Mouse (Mus musculus) hindbrain, postnatal 0 days (tissue): ENCODE data around the gene Rfx4. TPM values are rescaled to one million over a fixed set of nuclear protein-coding genes. Genes with fewer than 3 reads are reported as not detected.
A peak's percentile ranks its signal among the peaks of the same experiment; 100 is the strongest.

ENCODE experiments used
- ATAC-seq: fragments of 200-750 bp; cut with Nextera tagmentation; 2 replicates; pipeline ENCODE4 v1.8.0; 2017; ENCODE audit warnings: mild to moderate bottlenecking, moderate TSS enrichment, moderate library complexity
- DNase-seq: peaks from one replicate; pipeline ENCODE4 v3.0.0-alpha.2; 2015; ENCODE audit warnings: low spot score
- H3K27ac ChIP-seq: fragments of 300-500 bp; sonication (generic); 2 replicates; pipeline ENCODE4 v1.5.1; 2014; ENCODE audit warnings: mild to moderate bottlenecking
- H3K27me3 ChIP-seq: fragments of 300-500 bp; sonication (generic); 2 replicates; pipeline ENCODE4 v1.6.1; 2014; ENCODE audit warnings: low read length, mixed read lengths; ENCODE audit not compliant: insufficient read depth
- H3K36me3 ChIP-seq: fragments of 300-500 bp; sonication (generic); 2 replicates; pipeline ENCODE4 v1.6.1; 2014; ENCODE audit warnings: low read length, mixed read lengths; ENCODE audit not compliant: insufficient read depth
- H3K4me1 ChIP-seq: fragments of 300-500 bp; sonication (generic); 2 replicates; pipeline ENCODE4 v1.6.1; 2014; ENCODE audit warnings: antibody characterized with exemption, low read length, mixed read lengths; ENCODE audit not compliant: insufficient read depth
- H3K4me2 ChIP-seq: fragments of 300-500 bp; sonication (generic); 2 replicates; pipeline ENCODE4 v1.6.1; 2014; ENCODE audit warnings: low read depth, mild to moderate bottlenecking, low read length, moderate library complexity, mixed read lengths
- H3K4me3 ChIP-seq: fragments of 300-500 bp; sonication (generic); 2 replicates; pipeline ENCODE4 v1.5.1; 2014; ENCODE audit warnings: low read length
- H3K9ac ChIP-seq: fragments of 300-500 bp; sonication (generic); replicated peaks from 2 replicates; pipeline ENCODE4 v1.6.1; 2014; ENCODE audit warnings: mild to moderate bottlenecking, low read length, moderate library complexity, mixed read lengths
- H3K9me3 ChIP-seq: fragments of 300-500 bp; sonication (generic); 2 replicates; pipeline ENCODE4 v1.6.1; 2016; ENCODE audit warnings: low read length, mixed read lengths
- CTCF ChIP-seq: IDR thresholded peaks from 2 replicates; pipeline ENCODE4 v1.5.1; 2016; ENCODE audit warnings: antibody characterized with exemption, control low read depth, low read depth
- WGBS: fragments of 180-500 bp; shearing (Covaris S2); extraction: QIAGEN DNeasy Blood & Tissue Kit; methylation state at CpG from one replicate; pipeline ENCODE4 v1.1.7; 2014; 5-methylcytosine and 5-hydroxymethylcytosine counted together
- polyA plus RNA-seq: library from polyadenylated mRNA; unstranded; fragments of >200 nt; fragmentation: Nextera tagmentation; extraction: Ambion mirVana; gene quantifications from 2 replicates; pipeline ENCODE4 v1.2.1, GENCODE M21; 2015
- total RNA-seq: library from RNA; depleted of rRNA; stranded (reverse); fragments of >200 nt; gene quantifications from 2 replicates; pipeline ENCODE4 v1.2.3, GENCODE M21; 2014

The Rfx4 gene
- total and polyA plus RNA-seq, 2 experiments from 2014 or later: 16.1 to 16.7 TPM

DNA sequence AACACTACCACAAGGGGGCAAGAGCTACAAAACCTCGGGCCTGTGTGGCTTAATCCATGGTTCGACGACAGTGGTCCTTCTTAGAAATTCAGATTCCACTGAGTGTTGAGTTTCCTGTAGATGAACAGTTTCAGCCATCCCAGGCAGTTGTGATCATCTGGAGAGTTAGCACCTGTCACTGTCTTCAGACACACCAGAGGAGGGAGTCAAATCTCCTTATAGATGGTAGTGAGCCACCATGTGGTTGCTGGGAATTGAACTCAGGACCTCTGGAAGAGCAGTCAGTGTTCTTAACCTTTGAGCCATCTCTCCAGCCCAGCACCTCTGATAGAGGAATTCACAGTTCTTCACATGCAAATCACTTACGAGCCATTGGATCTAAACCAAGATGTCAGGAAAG is 28.1 kb upstream of the Rfx4 start:
- no peak for TF ChIP-seq CTCF
- no peak for DNase-seq
- 87% methylated on average over 4 of the region's 4 CpGs for WGBS
- no peak overlapping the region for H3K9ac ChIP-seq
- no peak overlapping the region for H3K4me3 ChIP-seq
- H3K4me1 ChIP-seq: no peaks in the 10 kb centered on the region
- H3K9me3 ChIP-seq: no peaks in the 10 kb centered on the region
- H3K4me2 ChIP-seq: no peak overlapping the region
- no peak for ATAC-seq
- H3K27me3 ChIP-seq: no peaks in the 10 kb centered on the region
- H3K27ac ChIP-seq: no peak overlapping the region
- no peaks in the 10 kb centered on the region for H3K36me3 ChIP-seq

DNA sequence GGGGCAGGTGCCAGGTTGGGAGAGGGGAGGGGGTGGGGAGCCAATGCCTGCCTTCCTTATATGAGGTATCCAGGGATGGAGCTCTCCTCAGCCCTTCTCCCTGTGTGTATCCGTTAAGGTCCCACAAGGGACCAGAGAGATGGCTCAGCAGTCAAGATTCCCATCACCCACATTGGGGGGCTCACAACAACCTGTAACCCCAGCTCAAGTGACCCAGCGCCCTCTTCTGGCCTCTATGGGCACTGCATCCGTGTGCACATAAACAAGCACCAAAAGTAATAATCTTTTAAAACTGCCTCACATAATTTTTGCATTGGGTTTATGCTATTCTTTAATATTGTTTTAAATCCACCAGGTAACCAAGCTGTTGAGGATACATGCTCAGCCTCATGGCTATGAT is 25.8 kb upstream of the Rfx4 start:
- H3K4me1 ChIP-seq: no peaks in the 10 kb centered on the region
- WGBS: 87% methylated on average over 3 of the region's 3 CpGs
- H3K4me2 ChIP-seq: no peak overlapping the region
- no peaks in the 10 kb centered on the region for H3K27me3 ChIP-seq
- no peak for ATAC-seq
- no peak overlapping the region for H3K4me3 ChIP-seq
- H3K9me3 ChIP-seq: no peaks in the 10 kb centered on the region
- TF ChIP-seq CTCF: peak; percentile 44
- no peak for DNase-seq
- no peak overlapping the region for H3K27ac ChIP-seq
- H3K9ac ChIP-seq: no peak overlapping the region
- no peaks in the 10 kb centered on the region for H3K36me3 ChIP-seq

- Histone ChIP-seq H3K4me2 (no peak overlapping the region), H3K9ac (no peak overlapping the region), H3K36me3 (no peaks in the 10 kb centered on the region), H3K27ac (no peak overlapping the region), H3K9me3 (no peaks in the 10 kb centered on the region), H3K4me3 (no peak overlapping the region), H3K4me1 (no peaks in the 10 kb centered on the region), H3K27me3 (no peaks in the 10 kb centered on the region)
- TF ChIP-seq CTCF: no peak
- ATAC-seq: no peak
- no peak for DNase-seq
- WGBS: 91% methylated on average over 9 of the region's 9 CpGs
These were observed 24.9 kb upstream of the Rfx4 start for GRCm38 (mm10) chr10:84730956-84731355.

DNA sequence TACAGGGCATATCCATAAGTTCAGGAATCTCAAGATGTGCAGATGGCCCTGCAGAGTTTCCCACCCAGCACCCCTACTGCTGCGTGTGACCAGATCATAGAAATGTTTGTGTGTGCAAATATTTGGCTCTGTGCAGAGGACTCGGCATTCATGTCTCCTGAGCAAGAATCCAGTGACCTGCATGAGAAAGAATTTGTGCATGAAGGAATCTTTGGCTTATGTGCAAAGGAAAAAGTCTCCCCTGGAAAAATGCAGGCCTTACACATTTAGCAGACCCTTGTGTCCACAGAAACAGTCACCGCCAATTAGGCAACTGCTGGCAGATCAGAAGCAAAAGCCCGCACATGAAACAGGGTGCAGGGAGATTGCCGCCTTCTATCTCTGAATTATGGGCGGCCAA is 22.4 kb upstream of the Rfx4 start:
- no peak overlapping the region for H3K4me2 ChIP-seq
- no peak overlapping the region for H3K4me3 ChIP-seq
- H3K4me1 ChIP-seq: no peaks in the 10 kb centered on the region
- no peaks in the 10 kb centered on the region for H3K27me3 ChIP-seq
- no peaks in the 10 kb centered on the region for H3K36me3 ChIP-seq
- WGBS: 53% methylated on average over 6 of the region's 6 CpGs
- no peak for ATAC-seq
- H3K9me3 ChIP-seq: no peaks in the 10 kb centered on the region
- no peak overlapping the region for H3K27ac ChIP-seq
- no peak for DNase-seq
- H3K9ac ChIP-seq: no peak overlapping the region
- no peak for TF ChIP-seq CTCF

- DNase-seq: peak; percentile 80
- Histone ChIP-seq H3K36me3 (no peaks in the 10 kb centered on the region), H3K4me1 (peaks cover 10% of the 10 kb centered on the region), H3K27me3 (peaks cover 19% of the 10 kb centered on the region; the same call in 1 of the 2 replicates), H3K4me3 (peak overlapping the region; percentile 49), H3K4me2 (peak overlapping the region; percentile 77), H3K9ac (peak overlapping the region; percentile 49), H3K27ac (peak overlapping the region; percentile 84), H3K9me3 (no peaks in the 10 kb centered on the region)
- no peak for TF ChIP-seq CTCF
- peak; percentile 75 for ATAC-seq
- under 1% methylated on average over 65 of the region's 66 CpGs for WGBS
These were observed 744 bp upstream of the Rfx4 start for GRCm38 (mm10) chr10:84754851-84755785.

GRCm38 (mm10) chr10:84756435-84757095 is 703 bp downstream of the Rfx4 start:
- Histone ChIP-seq H3K9ac (peak overlapping the region; percentile 54), H3K36me3 (no peaks in the 10 kb centered on the region), H3K4me2 (peak overlapping the region; percentile 77), H3K27ac (peak overlapping the region; percentile 84), H3K4me3 (peak overlapping the region; percentile 49), H3K27me3 (peaks cover 19% of the 10 kb centered on the region; the same call in 1 of the 2 replicates), H3K9me3 (no peaks in the 10 kb centered on the region), H3K4me1 (peaks cover 15% of the 10 kb centered on the region)
- under 1% methylated on average over 42 of the region's 42 CpGs for WGBS
- no peak for ATAC-seq
- TF ChIP-seq CTCF: no peak
- DNase-seq: peak; percentile 62
